Mouse (Mus musculus) CH12.LX (cell line): ENCODE measurements around the gene Shisa3. TPM values are rescaled to one million over a fixed set of nuclear protein-coding genes. Genes with fewer than 3 reads are reported as not detected.

ENCODE experiments used
- DNase-seq: peaks from one replicate; pipeline ENCODE4 v3.0.0-alpha.2; 2013; ENCODE audit errors: extremely low read depth
- H3K27ac ChIP-seq: 2 replicates; pipeline ENCODE4 v1.5.1; 2012; ENCODE audit warnings: low read depth, mild to moderate bottlenecking, control low read depth, moderate library complexity; ENCODE audit not compliant: insufficient read depth
- H3K27me3 ChIP-seq: replicated peaks from 2 replicates; pipeline ENCODE3; 2012; ENCODE audit warnings: inconsistent platforms
- H3K36me3 ChIP-seq, 2 experiments: replicated peaks in 1 of 2; 2 replicates each; pipeline versions ENCODE3 to v1.6.1; 2012; ENCODE audit warnings: inconsistent platforms in 1 of 2, low read length in 1 of 2, mild to moderate bottlenecking in 1 of 2, mixed read lengths in 1 of 2, moderate library complexity in 1 of 2; ENCODE audit not compliant: control insufficient read depth in 1 of 2, insufficient read depth in 1 of 2
- H3K4me1 ChIP-seq, 2 experiments: 2 replicates each; pipeline ENCODE4 v1.6.1; 2012; ENCODE audit warnings: inconsistent platforms in 1 of 2, moderate library complexity in 1 of 2; ENCODE audit not compliant: insufficient read depth in 2 of 2, control insufficient read depth in 1 of 2
- H3K4me2 ChIP-seq: 2 replicates; pipeline ENCODE4 v1.6.1; 2012; ENCODE audit warnings: low read depth, mild to moderate bottlenecking, control low read depth; ENCODE audit not compliant: poor library complexity, insufficient read depth, severe bottlenecking
- H3K4me3 ChIP-seq, 3 experiments: fragments of 150-350 bp in 1 of 3; sonication (generic) in 1 of 3; replicated peaks in 1 of 3; 2 replicates each; pipeline versions ENCODE3 to v1.5.1; 2011 to 2012; ENCODE audit warnings: low read depth in 2 of 3, low read length in 2 of 3, mild to moderate bottlenecking in 2 of 3, moderate library complexity in 2 of 3, control low read depth in 1 of 3, improper control_type of control experiment in 1 of 3, inconsistent platforms in 1 of 3, mixed read lengths in 1 of 3; ENCODE audit not compliant: poor library complexity in 1 of 3
- H3K79me2 ChIP-seq: replicated peaks from 2 replicates; pipeline ENCODE4 v1.6.1; 2012; ENCODE audit warnings: mild to moderate bottlenecking, moderate library complexity; ENCODE audit not compliant: control insufficient read depth, poor library complexity, insufficient read depth, severe bottlenecking; ENCODE audit errors: extremely low read depth
- H3K9ac ChIP-seq: 2 replicates; pipeline ENCODE4 v1.6.1; 2012; ENCODE audit warnings: low read depth, mild to moderate bottlenecking, control low read depth, moderate library complexity; ENCODE audit not compliant: insufficient read depth
- H3K9me3 ChIP-seq: replicated peaks from 2 replicates; pipeline ENCODE3; 2012; ENCODE audit warnings: low read length, inconsistent platforms, mixed read lengths
- BHLHE40 ChIP-seq: IDR thresholded peaks from 2 replicates; pipeline ENCODE4 v1.6.1; 2011; ENCODE audit warnings: mild to moderate bottlenecking, low read depth, low read length, improper control_type of control experiment
- E2F4 ChIP-seq: IDR thresholded peaks from 2 replicates; pipeline ENCODE4 v1.6.1; 2011; ENCODE audit warnings: low read depth, low read length, improper control_type of control experiment; ENCODE audit not compliant: insufficient replicate concordance
- ELF1 ChIP-seq: IDR thresholded peaks from 2 replicates; pipeline ENCODE4 v1.6.1; 2014; ENCODE audit warnings: low read depth, mild to moderate bottlenecking, inconsistent platforms, low read length, improper control_type of control experiment
- ETS1 ChIP-seq: conservative IDR thresholded peaks from 2 replicates; pipeline ENCODE4 v1.6.1; 2012; ENCODE audit warnings: low read depth, mild to moderate bottlenecking, inconsistent platforms, low read length, improper control_type of control experiment, moderate library complexity
- GABPA ChIP-seq: IDR thresholded peaks from 2 replicates; pipeline ENCODE4 v1.6.1; 2012; ENCODE audit warnings: low read depth, low read length, improper control_type of control experiment, inconsistent platforms; ENCODE audit not compliant: insufficient replicate concordance
- HCFC1 ChIP-seq: IDR thresholded peaks from 2 replicates; pipeline ENCODE4 v1.6.1; 2012; ENCODE audit warnings: low read depth, mild to moderate bottlenecking, inconsistent platforms, low read length, improper control_type of control experiment
- JUN ChIP-seq: IDR thresholded peaks from 2 replicates; pipeline ENCODE4 v1.6.1; 2011; ENCODE audit warnings: low read depth, mild to moderate bottlenecking, low read length, improper control_type of control experiment, moderate library complexity; ENCODE audit not compliant: insufficient read depth
- MEF2A ChIP-seq: IDR thresholded peaks from 2 replicates; pipeline ENCODE4 v1.6.1; 2014; ENCODE audit warnings: low read depth, mild to moderate bottlenecking, inconsistent platforms, low read length, improper control_type of control experiment, borderline replicate concordance
- MYC ChIP-seq: IDR thresholded peaks from 2 replicates; pipeline ENCODE4 v1.6.1; 2011; ENCODE audit warnings: low read depth, mild to moderate bottlenecking, improper control_type of control experiment, low read length
- NELFE ChIP-seq: IDR thresholded peaks from 2 replicates; pipeline ENCODE4 v1.6.1; 2011; ENCODE audit warnings: low read depth, low read length, improper control_type of control experiment
- NRF1 ChIP-seq: IDR thresholded peaks from 2 replicates; pipeline ENCODE4 v1.6.1; 2014; ENCODE audit warnings: low read depth, mild to moderate bottlenecking, inconsistent platforms, low read length, improper control_type of control experiment, moderate library complexity
- PAX5 ChIP-seq: IDR thresholded peaks from 2 replicates; pipeline ENCODE4 v1.6.1; 2012; ENCODE audit warnings: low read length, inconsistent platforms, mixed read lengths
- POLR2AphosphoS2 ChIP-seq: IDR thresholded peaks from 2 replicates; pipeline ENCODE4 v1.6.1; 2011; ENCODE audit warnings: low read depth, low read length, improper control_type of control experiment
- RCOR1 ChIP-seq: conservative IDR thresholded peaks from 2 replicates; pipeline ENCODE4 v1.6.1; 2012; ENCODE audit warnings: low read depth, mild to moderate bottlenecking, inconsistent platforms, low read length, improper control_type of control experiment
- SIN3A ChIP-seq: IDR thresholded peaks from 2 replicates; pipeline ENCODE4 v1.6.1; 2012; ENCODE audit warnings: low read length, improper control_type of control experiment, inconsistent platforms
- TBP ChIP-seq: conservative IDR thresholded peaks from 2 replicates; pipeline ENCODE4 v1.6.1; 2011; ENCODE audit warnings: low read depth, low read length, improper control_type of control experiment
- USF1 ChIP-seq: IDR thresholded peaks from 2 replicates; pipeline ENCODE4 v1.6.1; 2014; ENCODE audit warnings: low read depth, mild to moderate bottlenecking, inconsistent platforms, low read length, improper control_type of control experiment
- USF2 ChIP-seq: conservative IDR thresholded peaks from 2 replicates; pipeline ENCODE4 v1.6.1; 2011; ENCODE audit warnings: low read depth, low read length, improper control_type of control experiment
- ZC3H11A ChIP-seq: IDR thresholded peaks from 2 replicates; pipeline ENCODE4 v1.6.1; 2012; ENCODE audit warnings: low read depth, mild to moderate bottlenecking, inconsistent platforms, low read length, improper control_type of control experiment
- ZMIZ1 ChIP-seq: IDR thresholded peaks from 2 replicates; pipeline ENCODE4 v1.6.1; 2012; ENCODE audit warnings: low read depth, mild to moderate bottlenecking, inconsistent platforms, low read length, improper control_type of control experiment
- ZNF384 ChIP-seq: IDR thresholded peaks from 2 replicates; pipeline ENCODE4 v1.6.1; 2012; ENCODE audit warnings: low read depth, low read length, improper control_type of control experiment, inconsistent platforms
- dilution Hi-C: fragments of 300-500 bp; cut with MboI; formaldehyde crosslinking; loops from 2 replicates; pipeline ENCODE4 v1.14.3; 2020; ENCODE audit warnings: low sequenced_read_pairs; ENCODE audit not compliant: extremely low pct_unique_long_range_greater_than_20kb, extremely low pct_ligation_motif_present
- in situ Hi-C: fragments of 300-500 bp; cut with MboI; formaldehyde crosslinking; loops from 3 replicates; pipeline ENCODE4 v1.14.3; 2019; ENCODE audit warnings: low sequenced_read_pairs, low pct_ligation_motif_present, low pct_unique_long_range_greater_than_20kb, mixed read lengths
- polyA plus RNA-seq: library from polyadenylated mRNA; unstranded; fragments of >175 nt; gene quantifications from 2 replicates; pipeline ENCODE4 v1.2.1, GENCODE M21; 2012; ENCODE audit warnings: low read depth; ENCODE audit not compliant: insufficient read length
- total RNA-seq, 2 experiments: library from RNA; depleted of rRNA; stranded (reverse); fragments of 300-350 nt in 1 of 2; fragments of >200 nt in 1 of 2; gene quantifications; 2 replicates each; pipeline ENCODE4 v1.2.3; 2012 to 2014

Gene Shisa3
- total and polyA plus RNA-seq, 3 experiments, result not detected

DNA sequence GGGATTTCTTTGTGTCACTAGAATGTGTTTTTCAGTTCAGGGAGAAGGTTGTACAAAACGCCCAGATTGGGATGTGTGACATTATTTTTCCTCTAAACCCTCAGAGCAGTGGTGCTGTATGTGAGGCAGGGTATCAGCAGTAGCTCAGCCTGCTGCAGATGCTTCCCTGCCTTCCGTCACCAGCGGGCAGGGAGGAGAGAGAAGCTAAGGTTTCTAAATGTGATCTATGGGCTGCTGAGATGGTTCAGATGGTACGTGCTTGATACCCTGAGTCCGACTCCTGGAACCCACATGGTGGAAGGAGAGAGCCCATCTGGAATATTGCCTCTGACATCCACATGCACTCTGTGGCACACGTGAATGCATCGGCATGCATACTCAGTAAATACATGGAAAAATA is 12.1 kb upstream of the Shisa3 start:
- dilution Hi-C loops (no loop called here), in situ Hi-C loops (no loop called here)
- H3K27me3 ChIP-seq, result no peaks in the 10 kb centered on the region
- no peak overlapping the region for H3K9ac ChIP-seq
- no peaks in the 10 kb centered on the region for H3K79me2 ChIP-seq
- peaks cover 2 to 7% of the 10 kb centered on the region in 2 experiments; a peak in 2 of 4 replicates for H3K4me1 ChIP-seq
- H3K36me3 ChIP-seq, result no peaks in the 10 kb centered on the region
- H3K4me2 ChIP-seq, result no peak overlapping the region
- no peak for DNase-seq
- H3K4me3 ChIP-seq, result no peak overlapping the region
- TF ChIP-seq MEF2A, result no peak
- TF ChIP-seq HCFC1, result no peak
- no peak for TF ChIP-seq ZMIZ1
- TF ChIP-seq ZNF384, result no peak
- TF ChIP-seq USF2, result no peak
- no peak for TF ChIP-seq E2F4
- no peak for TF ChIP-seq ZC3H11A
- no peak overlapping the region for H3K27ac ChIP-seq
- H3K9me3 ChIP-seq, result no peaks in the 10 kb centered on the region

GRCm38 (mm10) chr5:67599935-67600334 is 7.7 kb upstream of the Shisa3 start:
- DNase-seq, result no peak
- peak overlapping the region; percentile 11; the same call in 1 of the 2 replicates for H3K4me2 ChIP-seq

GRCm38 (mm10) chr5:67605951-67606350 is 1.7 kb upstream of the Shisa3 start:
- TF ChIP-seq HCFC1 (no peak), NRF1 (no peak), MYC (no peak), ELF1 (no peak), PAX5 (no peak), RCOR1 (no peak), USF1 (no peak), ZMIZ1 (no peak), NELFE (no peak), TBP (no peak), USF2 (no peak)
- H3K4me2 ChIP-seq, result no peak overlapping the region
- H3K4me3 ChIP-seq, result no peak overlapping the region
- no peak overlapping the region for H3K9ac ChIP-seq
- DNase-seq, result no peak
- peaks cover 18% of the 10 kb centered on the region for H3K9me3 ChIP-seq
- H3K4me1 ChIP-seq, result no peaks in the 10 kb centered on the region
- in situ Hi-C loops, result no loop called here
- no peaks in the 10 kb centered on the region for H3K36me3 ChIP-seq
- dilution Hi-C loops, result no loop called here
- H3K27me3 ChIP-seq, result no peaks in the 10 kb centered on the region
- no peak overlapping the region for H3K27ac ChIP-seq
- no peaks in the 10 kb centered on the region for H3K79me2 ChIP-seq

More at GRCm38 (mm10) chr5:67599935-67600334, 7.7 kb upstream of the Shisa3 start:
- Histone ChIP-seq H3K4me1 (peaks cover 2 to 7% of the 10 kb centered on the region in 2 experiments; a peak in 2 of 4 replicates), H3K4me3 (no peak overlapping the region), H3K27ac (no peak overlapping the region), H3K36me3 (no peaks in the 10 kb centered on the region), H3K79me2 (no peaks in the 10 kb centered on the region), H3K9ac (no peak overlapping the region), H3K27me3 (no peaks in the 10 kb centered on the region), H3K9me3 (no peaks in the 10 kb centered on the region)
- dilution Hi-C loops (no loop called here), in situ Hi-C loops (no loop called here)
- no peak for TF ChIP-seq ETS1
- no peak for TF ChIP-seq SIN3A
- TF ChIP-seq BHLHE40, result no peak
- TF ChIP-seq POLR2AphosphoS2, result no peak
- no peak for TF ChIP-seq JUN
- no peak for TF ChIP-seq GABPA
- TF ChIP-seq ZNF384, result no peak
